13 mouse cellular contexts compared by ENCODE assay signal in genomic region chr12:26734558-26734897, GRCm38 (mm10).
DNase-seq lines count a peak whose midpoint lies in the region; ATAC-seq and TF ChIP-seq lines count a peak whose summit lies in the region.
"Had no signal": no experiment of that assay in that cellular context is flagged by ENCODE, and none has a peak within 500 bp of the region (broad histone marks: within the 10 kb centered on the region; RNA-seq: fewer than 3 reads in every experiment).

No protein-coding gene starts in this region.

- WGBS in forebrain, embryonic 14.5 days: 16% methylated on average over 3 of the region's 3 CpGs
- WGBS in limb, embryonic 11.5 days: 8% methylated on average over 3 of the region's 3 CpGs

- H3K9ac ChIP-seq in forebrain, embryonic 14.5 days (ENCODE audit: low read length): no peak overlapping the region
- no peak overlapping the region for H3K9ac ChIP-seq in limb, embryonic 11.5 days (ENCODE audit: low read length)

- no peaks in the 10 kb centered on the region for H3K27me3 ChIP-seq in forebrain, embryonic 14.5 days (replicated peaks; ENCODE audit: control insufficient read depth, insufficient read depth, low read length)
- no peaks in the 10 kb centered on the region for H3K27me3 ChIP-seq in limb, embryonic 11.5 days (ENCODE audit: control insufficient read depth, insufficient read depth, low read length)
- H3K27me3 ChIP-seq: megakaryocyte, embryonic 14.5 days had no signal

- no peak overlapping the region for H3K4me2 ChIP-seq in forebrain, embryonic 14.5 days (ENCODE audit: low read length)
- H3K4me2 ChIP-seq in limb, embryonic 11.5 days (ENCODE audit: low read depth, severe bottlenecking): no peak overlapping the region
- H3K4me2 ChIP-seq: heart, embryonic 11.5 days had no signal

- TF ChIP-seq POLR2A in brain, embryonic 14.5 days (IDR thresholded peaks at IDR 0.05; ENCODE audit: borderline replicate concordance, extremely low read depth, insufficient read depth, insufficient read length, poor library complexity, severe bottlenecking): no peak

- H3K36me3 ChIP-seq in forebrain, embryonic 14.5 days (ENCODE audit: control insufficient read depth, insufficient read depth, low read length): no peaks in the 10 kb centered on the region
- no peaks in the 10 kb centered on the region for H3K36me3 ChIP-seq in limb, embryonic 11.5 days (ENCODE audit: control insufficient read depth, insufficient read depth, low read length)

- ATAC-seq in forebrain, embryonic 14.5 days: peak; percentile 79
- no peak for ATAC-seq in limb, embryonic 11.5 days (ENCODE audit: insufficient number of reproducible peaks, low FRiP score, low TSS enrichment, low read depth)
- ATAC-seq: inflammation-experienced regulatory T-cells, adult 6 months had no signal

- intact Hi-C loops in gastrocnemius, adult 2 months (cut with DNase I): no loop called here

- H3K4me1 ChIP-seq in forebrain, embryonic 14.5 days (ENCODE audit: control insufficient read depth, insufficient read depth, low read length): peaks cover 8% of the 10 kb centered on the region
- H3K4me1 ChIP-seq in limb, embryonic 11.5 days (ENCODE audit: control insufficient read depth, insufficient read depth, low read length): peaks cover 9% of the 10 kb centered on the region
- H3K4me1 ChIP-seq: megakaryocyte, embryonic 14.5 days had no signal

- no peak overlapping the region for H3K4me3 ChIP-seq in forebrain, embryonic 14.5 days (ENCODE audit: low read depth, low read length)
- no peak overlapping the region for H3K4me3 ChIP-seq in limb, embryonic 11.5 days (ENCODE audit: low read depth, low read length)
- no peak overlapping the region for H3K4me3 ChIP-seq in gastrocnemius, adult 2 months
- H3K4me3 ChIP-seq: megakaryocyte, embryonic 14.5 days had no signal

- DNase-seq in cerebellum, postnatal 10 days: peak; percentile 51 to 64
- DNase-seq in cerebellum, adult 9-11 months: no peak
- DNase-seq in brain, embryonic 14.5 days (ENCODE audit: low read depth): peak; percentile 86
- DNase-seq in forebrain, embryonic 14.5 days (ENCODE audit: low spot score): peak; percentile 65
- DNase-seq in limb, embryonic 11.5 days (ENCODE audit: low spot score): peak; percentile 32
- DNase-seq in lung, postnatal 36 days: no peak
- no peak for DNase-seq in gastrocnemius, adult 2 months
- DNase-seq in layer of hippocampus, adult 8-10 months (ENCODE audit: low spot score in 2 of 2): no peak
- DNase-seq: cerebellum, adult 2 months; lung, adult 2 months had no signal

- peak overlapping the region; percentile 29; the same call in 1 of the 2 replicates for H3K27ac ChIP-seq in forebrain, embryonic 14.5 days (ENCODE audit: low read depth, low read length)
- H3K27ac ChIP-seq in limb, embryonic 11.5 days (replicated peaks; ENCODE audit: low read depth, low read length): no peak overlapping the region
- H3K27ac ChIP-seq in gastrocnemius, adult 2 months: no peak overlapping the region

- no peaks in the 10 kb centered on the region for H3K9me3 ChIP-seq in forebrain, embryonic 14.5 days (replicated peaks; ENCODE audit: control insufficient read depth, low read length)
- no peaks in the 10 kb centered on the region for H3K9me3 ChIP-seq in limb, embryonic 11.5 days (ENCODE audit: control insufficient read depth, low read length)

- no peak for TF ChIP-seq CTCF in brain, embryonic 14.5 days (IDR thresholded peaks at IDR 0.05; ENCODE audit: borderline replicate concordance, extremely low read depth, insufficient read depth, insufficient read length)
- no peak for TF ChIP-seq CTCF in gastrocnemius, adult 2 months (IDR thresholded peaks at IDR 0.05)

Comparison
In these comparisons a context has a peak if more than half of its experiments do, and no peak if none do; other contexts are left out.
1. DNase-seq: peak in cerebellum, postnatal 10 days (2 of 2), brain, embryonic 14.5 days (single experiment), forebrain, embryonic 14.5 days (single experiment) and limb, embryonic 11.5 days (single experiment); none in cerebellum, adult 9-11 months (single experiment), lung, postnatal 36 days (single experiment), gastrocnemius, adult 2 months (single experiment) and layer of hippocampus, adult 8-10 months (0 of 2).